Mouse (Mus musculus) intestine, embryonic 14.5 days (tissue): Measurements from ENCODE around the gene Gm49601. TPM values are rescaled to one million over a fixed set of nuclear protein-coding genes. Genes with fewer than 3 reads are reported as not detected.

ENCODE experiments used
- ATAC-seq: fragments of 200-750 bp; cut with Nextera tagmentation; replicated peaks from 2 replicates; pipeline ENCODE4 v1.8.0; 2017; ENCODE audit warnings: low read depth, moderate number of reproducible peaks, moderate TSS enrichment, moderate library complexity; ENCODE audit not compliant: low FRiP score, low TSS enrichment
- DNase-seq: peaks from one replicate; pipeline ENCODE4 v3.0.0-alpha.2; 2018; ENCODE audit warnings: low spot score
- H3K27ac ChIP-seq: fragments of 300-500 bp; sonication (generic); 2 replicates; pipeline ENCODE4 v1.5.1; 2014; ENCODE audit warnings: low read depth, mild to moderate bottlenecking, control low read depth
- H3K27me3 ChIP-seq: fragments of 300-500 bp; sonication (generic); replicated peaks from 2 replicates; pipeline ENCODE4 v1.6.1; 2014; ENCODE audit warnings: low read length, control low read depth; ENCODE audit not compliant: control insufficient read depth, insufficient read depth
- H3K36me3 ChIP-seq: fragments of 300-500 bp; sonication (generic); 2 replicates; pipeline ENCODE4 v1.6.1; 2014; ENCODE audit warnings: low read length, control low read depth; ENCODE audit not compliant: control insufficient read depth, insufficient read depth
- H3K4me1 ChIP-seq: fragments of 300-500 bp; sonication (generic); replicated peaks from 2 replicates; pipeline ENCODE4 v1.6.1; 2014; ENCODE audit warnings: low read length, control low read depth, mixed read lengths; ENCODE audit not compliant: control insufficient read depth, insufficient read depth
- H3K4me2 ChIP-seq: fragments of 300-500 bp; sonication (generic); 2 replicates; pipeline ENCODE4 v1.6.1; 2014; ENCODE audit warnings: low read length
- H3K4me3 ChIP-seq: fragments of 300-500 bp; sonication (generic); 2 replicates; pipeline ENCODE4 v1.5.1; 2014; ENCODE audit warnings: low read depth, low read length, control low read depth, mixed read lengths
- H3K9ac ChIP-seq: fragments of 300-500 bp; sonication (generic); 2 replicates; pipeline ENCODE4 v1.6.1; 2014; ENCODE audit warnings: mild to moderate bottlenecking, low read length
- H3K9me3 ChIP-seq: fragments of 300-500 bp; sonication (generic); 2 replicates; pipeline ENCODE4 v1.6.1; 2016; ENCODE audit warnings: low read length, control low read depth; ENCODE audit not compliant: control insufficient read depth
- WGBS: fragments of 180-500 bp; shearing (Covaris S2); extraction: QIAGEN DNeasy Blood & Tissue Kit; methylation state at CpG from one replicate; pipeline ENCODE4 v1.1.7; 2014; 5-methylcytosine and 5-hydroxymethylcytosine counted together
- polyA plus RNA-seq: library from polyadenylated mRNA; unstranded; fragments of >200 nt; fragmentation: Nextera tagmentation; extraction: Ambion mirVana; gene quantifications from 2 replicates; pipeline ENCODE4 v1.2.1, GENCODE M21; 2014

Gm49601 gene
- polyA plus RNA-seq, 1 experiment from 2014 or later = 2.0 TPM

GRCm38 (mm10) chr16:18627163-18627562 is 936 bp upstream of the Gm49601 start:
- no peak for DNase-seq
- peaks cover 48% of the 10 kb centered on the region for H3K27me3 ChIP-seq
- peaks cover 23% of the 10 kb centered on the region for H3K36me3 ChIP-seq
- 49% methylated on average over 3 of the region's 3 CpGs for WGBS
- H3K4me3 ChIP-seq = peak overlapping the region; percentile 43; the same call in 1 of the 2 replicates
- no peaks in the 10 kb centered on the region for H3K9me3 ChIP-seq
- ATAC-seq = no peak
- peak overlapping the region; percentile 74 for H3K4me2 ChIP-seq
- no peak overlapping the region for H3K27ac ChIP-seq
- H3K9ac ChIP-seq = no peak overlapping the region
- peaks cover 11% of the 10 kb centered on the region; the same call in 1 of the 2 replicates for H3K4me1 ChIP-seq

- Histone ChIP-seq H3K4me3 (peak overlapping the region; percentile 43), H3K27ac (no peak overlapping the region), H3K4me1 (peaks cover 17% of the 10 kb centered on the region), H3K9me3 (no peaks in the 10 kb centered on the region), H3K27me3 (peaks cover 62% of the 10 kb centered on the region), H3K36me3 (peaks cover 23% of the 10 kb centered on the region), H3K9ac (peak overlapping the region; percentile 43), H3K4me2 (peak overlapping the region; percentile 74)
- WGBS = 19% methylated on average over 26 of the region's 26 CpGs
- no peak for DNase-seq
- ATAC-seq = no peak
These were observed 376 bp downstream of the Gm49601 start for GRCm38 (mm10) chr16:18625791-18626311.

GRCm38 (mm10) chr16:18625097-18625496 is 1.1 kb downstream of the Gm49601 start:
- WGBS = 65% methylated on average over 14 of the region's 14 CpGs
- Histone ChIP-seq H3K4me3 (no peak overlapping the region), H3K36me3 (peaks cover 23% of the 10 kb centered on the region), H3K4me2 (no peak overlapping the region), H3K9me3 (no peaks in the 10 kb centered on the region), H3K27me3 (peaks cover 69% of the 10 kb centered on the region), H3K27ac (no peak overlapping the region), H3K9ac (no peak overlapping the region), H3K4me1 (peaks cover 19% of the 10 kb centered on the region)
- no peak for DNase-seq
- ATAC-seq = no peak

- Histone ChIP-seq H3K4me3 (no peak overlapping the region), H3K9ac (no peak overlapping the region), H3K4me1 (peaks cover 19% of the 10 kb centered on the region), H3K4me2 (no peak overlapping the region), H3K9me3 (no peaks in the 10 kb centered on the region), H3K27me3 (peaks cover 74% of the 10 kb centered on the region), H3K36me3 (peaks cover 23% of the 10 kb centered on the region), H3K27ac (no peak overlapping the region)
- ATAC-seq = no peak
- WGBS = 52% methylated on average over 15 of the region's 15 CpGs
- no peak for DNase-seq
These were observed 1.6 kb downstream of the Gm49601 start for GRCm38 (mm10) chr16:18624641-18625040.

- Histone ChIP-seq H3K9me3 (no peaks in the 10 kb centered on the region), H3K27me3 (peaks cover 81% of the 10 kb centered on the region), H3K4me3 (no peak overlapping the region), H3K27ac (no peak overlapping the region), H3K4me1 (peaks cover 18% of the 10 kb centered on the region), H3K36me3 (peaks cover 23% of the 10 kb centered on the region), H3K4me2 (no peak overlapping the region), H3K9ac (no peak overlapping the region)
- WGBS = 57% methylated on average over 15 of the region's 15 CpGs
- no peak for ATAC-seq
- no peak for DNase-seq
These were observed 2.3 kb downstream of the Gm49601 start for GRCm38 (mm10) chr16:18623751-18624540.

GRCm38 (mm10) chr16:18622916-18623750 is 3.1 kb downstream of the Gm49601 start:
- Histone ChIP-seq H3K9me3 (no peaks in the 10 kb centered on the region), H3K9ac (no peak overlapping the region), H3K27me3 (peaks cover 88% of the 10 kb centered on the region), H3K4me1 (peaks cover 13% of the 10 kb centered on the region), H3K4me3 (no peak overlapping the region), H3K36me3 (peaks cover 23% of the 10 kb centered on the region), H3K27ac (no peak overlapping the region), H3K4me2 (no peak overlapping the region)
- ATAC-seq (no peak), DNase-seq (no peak)
- WGBS = 54% methylated on average over 29 of the region's 29 CpGs

GRCm38 (mm10) chr16:18622019-18622418 is 4.2 kb downstream of the Gm49601 start, which contains the start of gene Gp1bb:
Gene Gp1bb (minus strand): TSS chr16:18622403.
- Histone ChIP-seq H3K4me2 (peak within 1 kb of the TSS; percentile 84), H3K9me3 (no peaks in the 10 kb centered on the region), H3K36me3 (peaks cover 23% of the 10 kb centered on the region), H3K27me3 (peaks cover 86% of the 10 kb centered on the region), H3K27ac (no peak within 1 kb of the TSS), H3K9ac (no peak within 1 kb of the TSS), H3K4me1 (peaks cover 17% of the 10 kb centered on the region), H3K4me3 (peak within 1 kb of the TSS; percentile 47)
- DNase-seq (no peak), ATAC-seq (no peak)
- 27% methylated on average over 17 of the region's 17 CpGs for WGBS

GRCm38 (mm10) chr16:18621362-18622001 is 4.7 kb downstream of the Gm49601 start:
- H3K9me3 ChIP-seq = no peaks in the 10 kb centered on the region
- 5% methylated on average over 38 of the region's 38 CpGs for WGBS
- H3K36me3 ChIP-seq = peaks cover 23% of the 10 kb centered on the region
- peaks cover 17% of the 10 kb centered on the region for H3K4me1 ChIP-seq
- peak overlapping the region; percentile 47 for H3K4me3 ChIP-seq
- no peak overlapping the region for H3K9ac ChIP-seq
- peak overlapping the region; percentile 84 for H3K4me2 ChIP-seq
- no peak for DNase-seq
- H3K27ac ChIP-seq = no peak overlapping the region
- no peak for ATAC-seq
- H3K27me3 ChIP-seq = peaks cover 83% of the 10 kb centered on the region
